Mouse (Mus musculus): ENCODE data around the gene Cyth1. TPM values are rescaled to one million over a fixed set of nuclear protein-coding genes. Genes with fewer than 3 reads are reported as not detected.

Gene Cyth1
- polyA plus RNA-seq (2015; fragmentation: Nextera tagmentation; extraction: Ambion mirVana): 11.5 and 12.1 TPM in 2 replicates

DNA sequence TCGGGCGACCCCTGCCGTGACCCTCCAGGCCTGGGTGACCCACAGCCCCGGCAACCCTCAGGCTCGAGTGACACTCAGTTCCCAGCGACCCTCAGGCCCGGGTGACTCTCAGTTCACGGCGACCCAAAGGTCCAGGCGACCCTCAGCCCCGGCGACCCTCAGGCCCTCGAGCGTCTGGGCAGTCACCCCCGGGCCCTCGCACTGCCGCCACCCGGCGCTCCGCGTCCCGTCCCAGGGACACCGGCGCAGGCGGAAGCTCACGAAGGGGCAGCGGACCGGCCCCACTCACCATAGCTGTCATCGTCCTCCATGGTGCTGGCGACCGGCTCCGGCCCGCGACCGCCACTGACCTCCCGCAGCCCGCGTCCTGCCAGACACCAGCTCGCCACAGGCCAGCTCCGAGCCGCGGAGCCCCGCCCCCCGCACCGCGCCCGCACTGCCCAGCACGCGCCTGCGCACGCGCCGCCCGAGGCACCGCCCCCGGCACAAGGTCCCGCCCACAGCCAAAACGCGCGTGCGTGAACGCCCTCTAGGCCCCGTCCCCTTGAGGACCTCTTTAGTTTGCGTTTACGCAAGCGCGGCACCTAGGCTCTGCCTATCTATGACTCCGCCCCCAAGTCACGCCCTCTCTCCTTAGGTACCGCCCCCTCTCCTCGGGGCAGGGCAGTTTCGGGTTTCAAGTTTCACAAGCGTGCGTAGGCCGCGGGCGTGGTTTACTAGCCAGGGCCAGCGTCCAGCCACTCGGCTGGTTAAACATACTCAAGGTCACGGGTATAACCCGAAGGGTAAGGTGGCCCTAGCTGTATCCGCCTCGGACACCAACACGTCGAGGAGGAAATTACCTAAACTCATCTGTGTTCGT, at the start of gene Cyth1:
Cyth1 (minus strand) TSS at position 443 of the 862 bp plus-strand sequence.

DNA sequence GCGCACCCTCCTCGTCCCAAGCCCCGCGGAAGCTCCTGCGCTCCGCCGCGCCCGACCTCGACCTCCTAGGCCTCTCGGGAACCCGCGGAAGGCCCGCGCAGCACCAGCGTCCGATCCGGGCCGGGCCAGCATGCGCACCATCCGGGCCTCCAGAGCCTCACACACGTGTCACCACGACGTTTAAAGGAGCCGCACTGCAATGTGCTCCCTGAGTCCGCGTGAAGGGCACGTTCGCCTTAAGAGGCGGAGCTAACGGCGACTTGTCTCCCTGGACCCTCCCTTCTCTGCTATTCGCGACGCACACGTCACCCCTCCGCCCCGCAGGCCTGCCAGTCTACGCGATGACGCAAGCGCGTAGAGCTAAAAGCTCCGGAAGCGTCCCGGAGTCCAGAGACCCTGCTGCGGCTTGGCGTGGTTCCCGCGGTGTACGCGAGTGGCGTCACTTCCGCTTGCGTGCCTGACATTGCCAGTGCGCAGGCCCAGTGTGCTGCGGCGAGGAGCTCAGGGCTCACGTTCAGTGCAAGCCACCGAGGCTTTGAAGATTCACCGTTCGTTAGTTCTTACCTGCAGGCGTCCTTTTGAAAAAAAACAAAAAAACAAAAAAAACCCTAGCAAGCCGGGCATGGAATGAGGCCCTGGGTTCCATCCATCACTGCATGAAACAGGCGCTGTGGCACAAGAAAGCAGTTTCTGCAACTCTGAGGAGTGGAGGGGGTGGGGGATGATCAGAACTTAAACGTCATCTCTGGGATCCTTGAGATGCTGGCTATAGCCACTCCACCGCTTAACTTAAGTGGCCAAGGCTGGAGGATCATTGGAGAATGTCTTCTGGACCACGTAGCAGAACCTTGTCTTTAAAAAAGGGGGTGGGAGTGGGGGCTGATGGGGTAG, 41.9 kb upstream of the Cyth1 start, which contains the start of gene Usp36:
Usp36 (minus strand) TSS at position 246 of the 891 bp plus-strand sequence.

DNA sequence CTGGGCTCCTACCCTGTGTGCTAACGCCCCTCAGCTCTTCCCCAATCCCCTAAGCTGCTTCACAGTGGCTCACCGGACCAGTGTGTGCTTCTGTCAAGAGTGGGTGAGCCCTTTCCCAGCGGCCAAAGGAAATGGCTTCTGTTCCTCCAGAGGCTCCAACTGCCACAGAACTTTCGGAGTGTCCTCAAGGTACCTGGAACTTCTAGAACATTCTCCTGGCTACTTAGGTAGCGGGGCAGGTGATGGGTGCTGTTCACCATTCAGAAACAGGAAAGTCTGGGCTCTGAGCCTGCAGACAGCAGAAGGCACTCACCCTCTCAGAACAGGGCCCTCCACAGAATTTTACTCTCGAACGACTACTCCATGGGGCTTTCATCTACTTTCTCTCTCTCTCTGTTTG, 117.9 kb downstream of the Cyth1 start, which contains the start of gene Dnah17:
Dnah17 (minus strand) TSS at position 101 of the 400 bp plus-strand sequence.

Other genes with a start within 250 kb of the Cyth1 start
- gene Dnah17, start 118.0 kb downstream of the Cyth1 start, polyA plus RNA-seq (2015; fragmentation: Nextera tagmentation; extraction: Ambion mirVana): 0.03 and 0.06 TPM in 2 replicates
- gene Usp36, start 41.7 kb upstream of the Cyth1 start, polyA plus RNA-seq (2015; fragmentation: Nextera tagmentation; extraction: Ambion mirVana): 7.0 and 9.0 TPM in 2 replicates
- gene Cep295nl, start 93.9 kb upstream of the Cyth1 start, polyA plus RNA-seq (2015; fragmentation: Nextera tagmentation; extraction: Ambion mirVana): 0.16 and 0.43 TPM in 2 replicates
- gene Timp2, start 107.1 kb upstream of the Cyth1 start, polyA plus RNA-seq (2015; fragmentation: Nextera tagmentation; extraction: Ambion mirVana): 93.1 and 152 TPM in 2 replicates
- 61.4 and 85.4 TPM in 2 replicates for gene Lgals3bp, start 153.5 kb upstream of the Cyth1 start, polyA plus RNA-seq (2015; fragmentation: Nextera tagmentation; extraction: Ambion mirVana)
- gene Cant1, start 170.5 kb upstream of the Cyth1 start, polyA plus RNA-seq (2015; fragmentation: Nextera tagmentation; extraction: Ambion mirVana): 20.1 and 24.2 TPM in 2 replicates
- gene C1qtnf1, start 179.6 kb upstream of the Cyth1 start, polyA plus RNA-seq (2015; fragmentation: Nextera tagmentation; extraction: Ambion mirVana): 21.3 and 24.4 TPM in 2 replicates
- 6.6 and 12.7 TPM in 2 replicates for gene Engase, start 228.2 kb upstream of the Cyth1 start, polyA plus RNA-seq (2015; fragmentation: Nextera tagmentation; extraction: Ambion mirVana)

Measured in adrenal gland, postnatal 0 days (tissue).